Mouse (Mus musculus): ENCODE results near the gene Arhgap24.

DNA sequence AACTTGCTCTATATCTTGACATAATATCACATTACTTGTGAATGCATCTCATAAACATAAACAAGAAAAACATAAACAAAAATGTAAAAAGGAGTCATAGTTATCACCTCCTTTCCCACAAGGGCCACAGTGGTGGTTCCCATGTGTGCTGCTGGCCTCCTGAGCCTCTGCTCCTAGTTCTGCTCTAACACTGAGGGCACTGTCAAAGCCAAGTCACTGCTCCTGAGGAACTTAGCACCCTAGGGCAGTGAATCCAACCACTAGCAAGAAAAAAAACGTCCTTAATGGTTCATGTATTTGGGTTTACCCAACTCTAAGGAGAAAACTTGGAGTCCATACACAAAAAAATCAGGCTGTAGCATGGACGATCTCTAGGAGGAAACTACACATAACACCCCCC lies 304.9 kb downstream of the Arhgap24 start:
- TF ChIP-seq POLR2A (IDR thresholded peaks at IDR 0.05; ENCODE audit: extremely low read depth, insufficient read depth, low read length) (no peak), CTCF (IDR thresholded peaks at IDR 0.05; ENCODE audit: low read depth, low read length) (no peak)
